Mouse (Mus musculus) hindbrain, embryonic 16.5 days (tissue): ENCODE results near the gene Ppp1r12b. TPM values are rescaled to one million over a fixed set of nuclear protein-coding genes. Genes with fewer than 3 reads are reported as not detected.
A peak's percentile ranks its signal among the peaks of the same experiment; 100 is the strongest.

ENCODE experiments used
- ATAC-seq: fragments of 200-750 bp; cut with Nextera tagmentation; 2 replicates; pipeline ENCODE4 v1.8.0; 2017; ENCODE audit warnings: moderate TSS enrichment, moderate library complexity
- H3K27ac ChIP-seq: fragments of 300-500 bp; sonication (generic); 2 replicates; pipeline ENCODE4 v1.5.1; 2014; ENCODE audit warnings: low read depth, mild to moderate bottlenecking, control low read depth, low read length, moderate library complexity
- H3K27me3 ChIP-seq: fragments of 300-500 bp; sonication (generic); replicated peaks from 2 replicates; pipeline ENCODE4 v1.6.1; 2014; ENCODE audit warnings: low read length; ENCODE audit not compliant: control insufficient read depth, insufficient read depth
- H3K36me3 ChIP-seq: fragments of 300-500 bp; sonication (generic); 2 replicates; pipeline ENCODE4 v1.6.1; 2014; ENCODE audit warnings: mild to moderate bottlenecking, low read length, moderate library complexity, mixed read lengths; ENCODE audit not compliant: control insufficient read depth, insufficient read depth
- H3K4me1 ChIP-seq: fragments of 300-500 bp; sonication (generic); 2 replicates; pipeline ENCODE4 v1.6.1; 2014; ENCODE audit warnings: low read depth, low read length; ENCODE audit not compliant: control insufficient read depth, insufficient read depth
- H3K4me2 ChIP-seq: fragments of 300-500 bp; sonication (generic); 2 replicates; pipeline ENCODE4 v1.6.1; 2014; ENCODE audit warnings: mild to moderate bottlenecking, low read length, control low read depth, moderate library complexity
- H3K4me3 ChIP-seq: fragments of 300-500 bp; sonication (generic); 2 replicates; pipeline ENCODE4 v1.5.1; 2014; ENCODE audit warnings: mild to moderate bottlenecking, low read length, control low read depth, moderate library complexity
- H3K9ac ChIP-seq: fragments of 300-500 bp; sonication (generic); 2 replicates; pipeline ENCODE4 v1.6.1; 2014; ENCODE audit warnings: low read depth, mild to moderate bottlenecking, control low read depth, low read length, moderate library complexity
- H3K9me3 ChIP-seq: fragments of 300-500 bp; sonication (generic); 2 replicates; pipeline ENCODE4 v1.6.1; 2014; ENCODE audit warnings: mild to moderate bottlenecking, low read length, moderate library complexity; ENCODE audit not compliant: control insufficient read depth
- WGBS: fragments of 180-500 bp; shearing (Covaris S2); extraction: QIAGEN DNeasy Blood & Tissue Kit; methylation state at CpG from one replicate; pipeline ENCODE4 v1.1.7; 2014; 5-methylcytosine and 5-hydroxymethylcytosine counted together
- microRNA-seq: library from miRNA; unstranded; fragments of <30 nt; microRNA quantifications from one replicate; pipeline ENCODE4, GENCODE M21; 2017
- polyA plus RNA-seq: library from polyadenylated mRNA; unstranded; fragments of >200 nt; fragmentation: Nextera tagmentation; extraction: Ambion mirVana; gene quantifications from 2 replicates; pipeline ENCODE4 v1.2.1, GENCODE M21; 2015

Ppp1r12b gene
- polyA plus RNA-seq, 1 experiment from 2014 or later, result 13.4 TPM

DNA sequence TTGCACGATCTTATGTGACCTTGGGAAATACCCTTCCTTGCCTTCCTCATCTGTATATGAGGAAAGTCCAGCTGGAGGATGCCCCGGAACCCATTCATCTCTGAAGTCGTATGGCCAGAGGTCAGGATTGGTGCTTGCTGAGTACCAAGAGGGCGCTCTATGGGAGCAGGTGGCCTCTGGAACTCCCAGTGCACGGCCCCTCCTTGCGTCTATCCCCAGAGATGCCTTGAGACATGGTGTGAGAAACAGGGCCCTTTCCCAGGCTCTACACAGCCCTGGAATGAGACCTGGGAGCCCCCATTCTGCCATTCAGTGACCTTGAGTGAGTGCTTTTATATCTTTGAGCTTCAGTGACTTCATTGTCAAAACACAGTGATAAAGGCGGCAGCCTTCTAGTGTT lies 244.7 kb downstream of the Ppp1r12b start:
- Histone ChIP-seq H3K27ac (no peak overlapping the region), H3K4me1 (peaks cover 21% of the 10 kb centered on the region), H3K4me2 (no peak overlapping the region), H3K36me3 (no peaks in the 10 kb centered on the region), H3K9ac (no peak overlapping the region), H3K4me3 (no peak overlapping the region), H3K27me3 (peaks cover 9% of the 10 kb centered on the region), H3K9me3 (no peaks in the 10 kb centered on the region)
- no peak for ATAC-seq
- 30% methylated on average over 7 of the region's 7 CpGs for WGBS

DNA sequence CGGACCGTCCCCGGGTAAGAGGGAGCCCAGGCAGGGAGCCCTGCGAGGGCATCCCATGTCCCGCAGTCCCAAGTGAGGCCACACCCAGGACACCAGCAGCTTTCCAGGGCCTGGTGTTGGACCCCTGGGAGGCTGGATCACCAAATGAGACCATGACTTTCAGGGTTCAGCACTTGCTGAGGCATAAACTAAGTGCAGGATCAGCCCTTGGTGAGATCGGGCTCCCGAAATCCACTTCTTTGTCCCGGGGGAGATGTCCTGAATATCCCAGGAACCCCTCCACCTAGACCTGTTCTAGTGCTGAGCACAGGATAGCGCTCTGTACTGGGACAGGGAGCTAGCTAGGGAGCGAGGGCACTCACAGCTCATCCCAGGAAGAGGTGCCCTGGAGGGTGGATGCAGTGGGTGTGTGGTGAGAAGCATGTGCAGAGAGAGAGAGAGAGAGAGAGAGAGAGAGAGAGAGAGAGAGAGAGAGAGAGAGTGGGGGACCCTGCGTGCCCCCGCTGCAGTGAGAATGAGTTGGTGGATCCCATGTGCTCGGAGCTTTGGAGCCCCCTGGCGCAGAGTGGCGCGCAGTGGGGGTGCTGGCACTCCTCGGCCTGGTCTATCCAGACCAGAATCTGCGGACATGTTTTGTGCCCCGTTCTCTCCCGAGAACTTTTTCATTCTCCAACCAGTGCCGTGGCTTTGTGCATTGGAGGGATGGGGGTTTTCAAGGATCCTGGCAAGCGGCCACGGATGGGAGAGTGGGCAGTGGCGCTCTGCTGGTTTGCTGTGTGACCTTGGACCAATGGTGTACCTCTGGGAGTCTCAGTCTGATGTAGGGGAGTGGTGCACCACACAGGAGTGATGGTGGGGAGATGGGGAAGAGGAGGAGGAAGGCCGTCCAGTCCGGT lies 246.1 kb downstream of the Ppp1r12b start:
- 8% methylated on average over 26 of the region's 26 CpGs for WGBS
- Histone ChIP-seq H3K27me3 (peaks cover 9% of the 10 kb centered on the region), H3K9ac (peak overlapping the region; percentile 77), H3K9me3 (no peaks in the 10 kb centered on the region), H3K27ac (no peak overlapping the region), H3K4me1 (peaks cover 24% of the 10 kb centered on the region), H3K4me3 (peak overlapping the region; percentile 63), H3K36me3 (no peaks in the 10 kb centered on the region), H3K4me2 (peak overlapping the region; percentile 99)
- peak; percentile 24; the same call in 1 of the 2 replicates for ATAC-seq

DNA sequence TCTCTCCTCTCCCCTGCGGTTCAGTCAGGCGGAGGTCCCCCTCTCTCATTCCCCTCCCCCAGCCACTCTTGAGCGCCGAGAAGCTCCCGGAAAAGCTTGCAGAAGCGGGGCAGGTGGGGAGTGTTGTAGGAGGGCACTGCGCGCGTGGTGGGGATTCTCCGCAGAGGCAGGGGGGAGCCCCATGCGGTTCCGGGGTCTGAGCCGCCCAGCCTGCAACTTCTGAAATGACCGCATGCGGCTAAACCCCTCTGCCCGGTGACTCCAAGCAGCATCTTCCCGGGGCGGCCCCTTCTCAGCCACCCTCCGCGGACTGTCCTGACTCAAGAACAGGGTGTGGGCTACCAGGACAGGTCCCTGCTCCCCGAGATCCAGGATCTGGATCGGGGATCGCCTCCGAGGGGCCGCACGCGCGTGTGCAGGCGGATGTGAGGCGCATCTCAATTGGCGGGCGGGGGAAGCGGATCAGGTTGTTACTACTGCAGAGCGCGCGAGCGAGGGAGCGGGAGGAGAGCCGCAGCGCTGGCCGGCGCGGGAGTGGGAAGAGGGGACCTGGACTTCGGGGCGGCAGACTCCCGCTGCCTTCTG lies 246.8 kb downstream of the Ppp1r12b start:
- WGBS, result under 1% methylated on average over 42 of the region's 46 CpGs
- peak overlapping the region; percentile 99 for H3K4me2 ChIP-seq
- H3K9ac ChIP-seq, result peak overlapping the region; percentile 77
- H3K4me3 ChIP-seq, result peak overlapping the region; percentile 63
- no peak overlapping the region for H3K27ac ChIP-seq
- peaks cover 24% of the 10 kb centered on the region for H3K4me1 ChIP-seq
- peak; percentile 57 for ATAC-seq
- H3K36me3 ChIP-seq, result no peaks in the 10 kb centered on the region
- peaks cover 9% of the 10 kb centered on the region for H3K27me3 ChIP-seq
- H3K9me3 ChIP-seq, result no peaks in the 10 kb centered on the region

DNA sequence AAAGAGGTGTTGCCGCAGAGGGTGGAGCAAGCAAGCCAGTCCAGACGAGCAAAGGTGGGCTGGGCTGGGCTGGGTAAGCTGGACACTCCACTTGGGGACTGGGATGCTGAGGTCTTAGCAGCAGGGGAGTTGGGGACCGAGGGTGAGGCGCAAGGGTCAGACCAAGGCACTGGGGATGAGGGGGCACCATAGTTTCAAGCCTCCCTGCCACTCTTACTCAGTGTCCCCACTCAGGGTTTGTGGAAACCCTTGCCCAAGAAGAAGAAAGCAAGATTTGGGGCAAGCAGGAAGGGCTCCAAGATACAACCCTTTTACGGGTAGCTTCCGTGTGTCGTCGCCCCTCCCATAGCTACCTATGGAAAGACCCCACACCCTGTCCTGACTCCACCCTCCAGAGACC lies 247.5 kb downstream of the Ppp1r12b start:
- Histone ChIP-seq H3K4me1 (peaks cover 20% of the 10 kb centered on the region), H3K9me3 (no peaks in the 10 kb centered on the region), H3K9ac (peak overlapping the region; percentile 77), H3K36me3 (no peaks in the 10 kb centered on the region), H3K27me3 (peaks cover 9% of the 10 kb centered on the region), H3K4me2 (peak overlapping the region; percentile 99), H3K4me3 (peak overlapping the region; percentile 63), H3K27ac (no peak overlapping the region)
- 13% methylated on average over 7 of the region's 8 CpGs for WGBS
- no peak for ATAC-seq

DNA sequence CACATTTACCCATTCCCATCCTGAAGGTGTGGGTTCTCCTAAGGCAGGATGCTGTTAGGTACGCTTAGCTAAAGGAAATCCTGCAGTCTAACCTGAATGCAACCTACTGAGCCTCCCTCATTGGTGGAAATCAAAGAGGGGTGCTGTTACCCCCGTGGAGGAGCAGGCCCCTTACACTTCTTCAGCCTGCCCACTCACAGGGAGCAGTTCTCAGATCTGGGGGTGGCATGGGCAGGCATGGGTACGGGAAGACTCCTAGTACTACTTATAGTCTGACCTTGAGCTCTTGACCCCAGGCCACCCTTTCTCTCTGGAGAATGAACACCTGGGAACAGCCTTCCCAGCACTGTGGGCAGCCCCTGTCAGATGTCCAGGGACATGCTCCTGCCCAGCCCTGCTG lies 248.2 kb downstream of the Ppp1r12b start:
- no peaks in the 10 kb centered on the region for H3K9me3 ChIP-seq
- H3K9ac ChIP-seq, result no peak overlapping the region
- H3K36me3 ChIP-seq, result no peaks in the 10 kb centered on the region
- H3K4me3 ChIP-seq, result no peak overlapping the region
- no peak overlapping the region for H3K4me2 ChIP-seq
- H3K27me3 ChIP-seq, result peaks cover 9% of the 10 kb centered on the region
- ATAC-seq, result no peak
- peaks cover 20% of the 10 kb centered on the region for H3K4me1 ChIP-seq
- no peak overlapping the region for H3K27ac ChIP-seq
- 76% methylated on average over 3 of the region's 3 CpGs for WGBS

DNA sequence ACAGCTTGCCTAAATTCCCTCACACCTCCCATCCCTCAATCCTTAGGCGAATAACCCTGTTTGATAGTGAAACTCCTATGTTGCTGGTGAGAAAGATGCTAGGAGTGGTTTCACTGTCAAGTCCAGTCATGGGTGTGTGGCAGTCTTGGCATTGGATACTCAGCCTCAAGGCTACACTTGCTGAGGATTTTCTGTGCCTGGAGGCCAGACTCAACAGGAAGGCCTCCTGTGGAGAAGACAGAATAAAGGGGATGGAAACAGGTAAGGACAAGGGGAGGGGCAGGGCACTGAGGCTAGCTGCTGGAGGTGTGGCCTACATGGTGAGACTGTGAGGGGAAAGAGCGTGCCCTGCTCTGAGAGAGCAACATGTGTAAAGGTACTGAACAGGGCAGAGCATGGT lies 249.2 kb downstream of the Ppp1r12b start:
- H3K4me3 ChIP-seq, result no peak overlapping the region
- H3K9ac ChIP-seq, result no peak overlapping the region
- H3K4me1 ChIP-seq, result peaks cover 20% of the 10 kb centered on the region
- no peak overlapping the region for H3K4me2 ChIP-seq
- no peaks in the 10 kb centered on the region for H3K36me3 ChIP-seq
- WGBS, result 65% methylated on average over 2 of the region's 2 CpGs
- peaks cover 9% of the 10 kb centered on the region for H3K27me3 ChIP-seq
- no peaks in the 10 kb centered on the region for H3K9me3 ChIP-seq
- H3K27ac ChIP-seq, result no peak overlapping the region
- ATAC-seq, result no peak

Small RNA genes within 50 kb of the gene (microRNA-seq; reads per million reads assigned to microRNA genes)
- gene Gm22232, result not detected

Other genes with a start within 250 kb of the Ppp1r12b start
- gene Ube2t, start 6.6 kb upstream of the Ppp1r12b start, polyA plus RNA-seq, result 12.3 and 13.2 TPM in 2 replicates
- 1.4 and 1.7 TPM in 2 replicates for gene Lgr6, start 149.3 kb upstream of the Ppp1r12b start, polyA plus RNA-seq
- gene Ptpn7, start 176.8 kb upstream of the Ppp1r12b start, polyA plus RNA-seq, result 0.24 and 0.30 TPM in 2 replicates
- gene Arl8a, start 190.9 kb upstream of the Ppp1r12b start, polyA plus RNA-seq, result 329 and 392 TPM in 2 replicates
- gene Gpr37l1, start 211.7 kb upstream of the Ppp1r12b start, polyA plus RNA-seq, result 2.7 and 6.1 TPM in 2 replicates